Mouse (Mus musculus) stomach, embryonic 16.5 days (tissue): ENCODE data around the gene Hist1h2bl. TPM values are rescaled to one million over a fixed set of nuclear protein-coding genes. Genes with fewer than 3 reads are reported as not detected.
A peak's percentile ranks its signal among the peaks of the same experiment; 100 is the strongest.
"Not testable (repeated sequence)": the region's sequence is repeated elsewhere in the genome, so short reads cannot be mapped to it uniquely, and the experiment has no call there.

Source experiments
- ATAC-seq: fragments of 200-750 bp; cut with Nextera tagmentation; 2 replicates; pipeline ENCODE4 v1.8.0; 2017; ENCODE audit warnings: moderate number of reproducible peaks, moderate TSS enrichment; ENCODE audit not compliant: insufficient read depth, low FRiP score
- H3K27ac ChIP-seq: fragments of 300-500 bp; sonication (generic); 2 replicates; pipeline ENCODE4 v1.5.1; 2014; ENCODE audit warnings: low read length
- H3K27me3 ChIP-seq: fragments of 300-500 bp; sonication (generic); 2 replicates; pipeline ENCODE4 v1.6.1; 2014; ENCODE audit warnings: low read length, control low read depth, mixed read lengths; ENCODE audit not compliant: control insufficient read depth, insufficient read depth
- H3K36me3 ChIP-seq: fragments of 300-500 bp; sonication (generic); 2 replicates; pipeline ENCODE4 v1.6.1; 2014; ENCODE audit warnings: low read length; ENCODE audit not compliant: control insufficient read depth, insufficient read depth
- H3K4me1 ChIP-seq: fragments of 300-500 bp; sonication (generic); 2 replicates; pipeline ENCODE4 v1.6.1; 2014; ENCODE audit warnings: low read length, control low read depth, mixed read lengths; ENCODE audit not compliant: control insufficient read depth, insufficient read depth
- H3K4me2 ChIP-seq: fragments of 300-500 bp; sonication (generic); 2 replicates; pipeline ENCODE4 v1.6.1; 2014; ENCODE audit warnings: low read depth, low read length, mixed read lengths
- H3K4me3 ChIP-seq: fragments of 300-500 bp; sonication (generic); replicated peaks from 2 replicates; pipeline ENCODE4 v1.5.1; 2014; ENCODE audit warnings: mild to moderate bottlenecking, low read length
- H3K9ac ChIP-seq: fragments of 300-500 bp; sonication (generic); 2 replicates; pipeline ENCODE4 v1.6.1; 2014; ENCODE audit warnings: low read length
- H3K9me3 ChIP-seq: fragments of 300-500 bp; sonication (generic); replicated peaks from 2 replicates; pipeline ENCODE4 v1.6.1; 2016; ENCODE audit warnings: low read length, control low read depth; ENCODE audit not compliant: control insufficient read depth
- WGBS: fragments of 180-500 bp; shearing (Covaris S2); extraction: QIAGEN DNeasy Blood & Tissue Kit; methylation state at CpG from one replicate; pipeline ENCODE4 v1.1.7; 2014; 5-methylcytosine and 5-hydroxymethylcytosine counted together
- polyA plus RNA-seq: library from polyadenylated mRNA; unstranded; fragments of >200 nt; fragmentation: Nextera tagmentation; extraction: Ambion mirVana; gene quantifications from 2 replicates; pipeline ENCODE4 v1.2.1, GENCODE M21; 2015

Gene Hist1h2bl
- polyA plus RNA-seq, 1 experiment from 2014 or later: 1.5 TPM

DNA sequence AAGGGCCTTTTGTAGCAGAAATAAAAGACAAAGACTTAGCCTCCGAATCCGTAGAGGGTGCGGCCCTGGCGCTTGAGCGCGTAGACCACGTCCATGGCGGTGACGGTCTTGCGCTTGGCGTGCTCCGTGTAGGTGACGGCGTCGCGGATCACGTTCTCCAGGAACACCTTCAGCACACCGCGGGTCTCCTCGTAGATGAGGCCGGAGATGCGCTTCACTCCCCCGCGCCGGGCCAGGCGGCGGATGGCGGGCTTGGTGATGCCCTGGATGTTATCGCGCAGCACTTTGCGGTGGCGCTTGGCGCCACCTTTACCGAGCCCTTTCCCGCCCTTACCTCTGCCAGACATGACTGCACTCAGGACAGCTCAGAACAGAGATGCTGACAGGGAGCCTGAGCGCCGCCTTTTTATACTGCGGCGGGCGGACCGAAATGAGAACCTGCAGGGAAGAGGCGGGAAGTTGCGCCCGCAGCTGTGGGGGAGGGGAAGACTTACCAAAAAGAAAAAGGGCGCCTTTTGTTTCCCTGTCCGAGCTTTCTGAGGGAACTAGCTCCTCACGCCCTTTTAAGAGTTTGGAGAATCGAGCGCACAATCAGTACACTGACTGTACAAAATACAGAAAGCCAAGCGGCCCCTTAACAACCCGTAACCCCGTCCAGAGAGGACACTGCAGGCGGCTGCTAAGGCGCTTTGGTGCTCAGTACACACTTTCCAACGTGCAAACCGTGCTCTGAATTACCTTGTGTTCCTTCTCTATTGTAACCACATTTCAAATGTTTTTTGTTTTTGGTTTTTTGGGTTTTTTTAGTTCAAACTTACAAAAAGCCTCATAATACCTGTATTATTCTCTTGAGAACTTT is 34.4 kb upstream of the Hist1h2bl start, which contains the start of gene Hist1h4k:
Gene Hist1h4k (minus strand): TSS at position 347 of the 859 bp plus-strand sequence.
- not testable (repeated sequence) for H3K9me3 ChIP-seq, H3K36me3 ChIP-seq, H3K27me3 ChIP-seq
- peak within 1 kb of the TSS; percentile 73 for H3K9ac ChIP-seq
- H3K4me1 ChIP-seq: peaks cover 20% of the 10 kb centered on the region
- peak within 1 kb of the TSS; percentile 95 for H3K27ac ChIP-seq
- ATAC-seq: peak; percentile 83
- H3K4me3 ChIP-seq: peak within 1 kb of the TSS; percentile 59
- peak within 1 kb of the TSS; percentile 74 for H3K4me2 ChIP-seq
- under 1% methylated on average over 38 of the region's 56 CpGs for WGBS

- WGBS: 2% methylated on average over 5 of the region's 5 CpGs
- peak overlapping the region; percentile 95 for H3K27ac ChIP-seq
- peak overlapping the region; percentile 74 for H3K4me2 ChIP-seq
- ATAC-seq: no peak
- H3K9ac ChIP-seq: peak overlapping the region; percentile 73
- no peaks in the 10 kb centered on the region for H3K27me3 ChIP-seq
- H3K9me3 ChIP-seq: no peaks in the 10 kb centered on the region
- H3K4me3 ChIP-seq: peak overlapping the region; percentile 59
- peaks cover 20% of the 10 kb centered on the region for H3K4me1 ChIP-seq
- no peaks in the 10 kb centered on the region for H3K36me3 ChIP-seq
Measured at GRCm38 (mm10) chr13:21749387-21750158, 33.6 kb upstream of the Hist1h2bl start.

- WGBS: 34% methylated on average over 1 of the region's 1 CpGs
- no peaks in the 10 kb centered on the region; the same call in 1 of the 2 replicates for H3K36me3 ChIP-seq
- no peak overlapping the region for H3K9ac ChIP-seq
- no peak overlapping the region for H3K27ac ChIP-seq
- H3K4me2 ChIP-seq: no peak overlapping the region
- no peaks in the 10 kb centered on the region for H3K27me3 ChIP-seq
- no peak for ATAC-seq
- no peak overlapping the region for H3K4me3 ChIP-seq
- no peaks in the 10 kb centered on the region for H3K9me3 ChIP-seq
- peaks cover 7% of the 10 kb centered on the region for H3K4me1 ChIP-seq
Measured at GRCm38 (mm10) chr13:21745006-21745405, 29.1 kb upstream of the Hist1h2bl start.

DNA sequence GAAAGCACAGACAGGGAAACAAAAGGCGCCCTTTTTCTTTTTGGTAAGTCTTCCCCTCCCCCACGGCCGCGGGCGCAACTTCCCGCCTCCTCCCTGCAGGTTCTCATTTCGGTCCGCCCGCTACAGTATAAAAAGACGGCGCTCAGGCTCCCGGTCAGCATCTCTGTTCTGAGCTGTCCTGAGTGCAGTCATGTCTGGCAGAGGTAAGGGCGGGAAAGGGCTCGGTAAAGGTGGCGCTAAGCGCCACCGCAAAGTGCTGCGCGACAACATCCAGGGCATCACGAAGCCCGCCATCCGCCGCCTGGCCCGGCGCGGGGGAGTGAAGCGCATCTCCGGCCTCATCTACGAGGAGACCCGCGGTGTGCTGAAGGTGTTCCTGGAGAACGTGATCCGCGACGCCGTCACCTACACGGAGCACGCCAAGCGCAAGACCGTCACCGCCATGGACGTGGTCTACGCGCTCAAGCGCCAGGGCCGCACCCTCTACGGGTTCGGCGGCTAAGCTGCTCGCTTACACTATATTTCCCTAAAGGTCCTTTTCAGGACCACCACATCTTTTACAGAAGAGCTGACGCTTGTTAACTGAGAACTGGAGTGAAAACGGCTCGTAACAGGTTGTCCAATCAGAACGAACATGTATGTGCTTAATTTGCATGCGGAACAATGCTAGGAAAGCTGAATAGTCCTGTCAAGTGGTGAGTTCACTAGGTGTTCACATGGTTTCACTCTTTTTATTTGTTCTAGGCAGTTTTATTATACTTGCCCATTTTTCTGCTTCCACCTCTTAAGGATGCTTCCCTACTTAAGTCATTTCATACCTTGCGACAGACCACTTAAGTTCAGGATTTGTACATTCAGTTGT is 19.2 kb upstream of the Hist1h2bl start, which contains the start of gene Hist1h4j:
Gene Hist1h4j (plus strand): TSS at position 159 of the 862 bp plus-strand sequence.
- peak within 1 kb of the TSS; percentile 93 for H3K27ac ChIP-seq
- under 1% methylated on average over 47 of the region's 56 CpGs for WGBS
- H3K4me2 ChIP-seq: peak within 1 kb of the TSS; percentile 75
- not testable (repeated sequence) for H3K4me1 ChIP-seq, H3K36me3 ChIP-seq, H3K9me3 ChIP-seq, H3K27me3 ChIP-seq
- peak; percentile 93 for ATAC-seq
- H3K9ac ChIP-seq: peak within 1 kb of the TSS; percentile 72
- peak within 1 kb of the TSS; percentile 51 for H3K4me3 ChIP-seq

- Histone ChIP-seq H3K9ac (peak overlapping the region; percentile 72), H3K27ac (peak overlapping the region; percentile 93), H3K36me3 (no peaks in the 10 kb centered on the region), H3K4me1 (0 out of 2 replicates have a peak, but pooled peaks cover 2% of the 10 kb centered on the region), H3K4me2 (peak overlapping the region; percentile 75), H3K9me3 (no peaks in the 10 kb centered on the region), H3K4me3 (peak overlapping the region; percentile 51), H3K27me3 (no peaks in the 10 kb centered on the region)
- peak; percentile 75 for ATAC-seq
- under 1% methylated on average over 21 of the region's 21 CpGs for WGBS
Measured at GRCm38 (mm10) chr13:21734010-21734905, 18.3 kb upstream of the Hist1h2bl start.

DNA sequence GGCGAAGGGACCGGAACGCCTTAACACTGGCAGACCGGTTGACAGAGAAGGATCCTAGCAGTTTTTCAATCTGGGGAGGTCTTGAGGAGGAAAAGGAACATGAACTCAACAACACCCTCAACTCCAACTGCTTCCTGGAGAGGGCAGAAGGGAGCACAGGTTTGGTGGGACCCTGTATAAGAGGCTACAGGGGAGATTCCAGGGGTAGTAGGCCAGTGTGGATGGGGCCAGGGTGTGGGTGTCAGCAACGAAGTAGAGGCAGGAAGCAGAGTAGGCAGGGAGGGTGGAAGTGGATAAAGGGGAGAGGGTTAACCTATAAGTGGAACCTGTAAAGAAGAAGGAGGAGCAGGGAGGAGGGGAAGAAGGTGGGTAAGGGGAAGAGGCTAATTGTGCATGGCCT is 17.5 kb upstream of the Hist1h2bl start:
- Histone ChIP-seq H3K9me3 (no peaks in the 10 kb centered on the region), H3K4me3 (no peak overlapping the region), H3K27ac (no peak overlapping the region), H3K4me1 (0 out of 2 replicates have a peak, but pooled peaks cover 2% of the 10 kb centered on the region), H3K36me3 (no peaks in the 10 kb centered on the region), H3K27me3 (no peaks in the 10 kb centered on the region), H3K9ac (no peak overlapping the region), H3K4me2 (no peak overlapping the region)
- ATAC-seq: no peak
- 79% methylated on average over 5 of the region's 5 CpGs for WGBS

DNA sequence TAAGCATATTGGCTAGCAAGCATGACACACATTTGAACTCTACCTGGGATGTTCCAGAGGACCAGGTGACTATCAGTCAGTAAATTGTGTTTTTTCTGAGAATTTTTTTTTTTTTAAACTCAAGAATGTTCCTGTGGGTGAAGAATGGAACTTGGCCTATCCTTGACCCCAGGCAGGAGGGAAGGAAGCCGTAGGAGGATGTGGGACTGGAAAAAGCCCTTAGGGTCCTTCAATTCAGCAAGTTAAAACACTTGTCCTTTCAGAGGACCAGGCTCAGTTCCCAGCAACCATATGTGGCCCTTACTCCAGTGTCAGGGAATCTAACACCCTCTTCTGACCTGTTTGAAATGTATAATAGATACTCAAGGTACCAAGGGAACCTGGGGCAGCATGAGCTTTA is 13.6 kb upstream of the Hist1h2bl start:
- Histone ChIP-seq H3K27me3 (no peaks in the 10 kb centered on the region), H3K4me1 (no peaks in the 10 kb centered on the region), H3K4me3 (no peak overlapping the region), H3K27ac (no peak overlapping the region), H3K9me3 (no peaks in the 10 kb centered on the region), H3K36me3 (no peaks in the 10 kb centered on the region), H3K4me2 (no peak overlapping the region), H3K9ac (no peak overlapping the region)
- ATAC-seq: no peak
- 54% methylated on average over 1 of the region's 1 CpGs for WGBS
